Mouse (Mus musculus) adipocyte (in vitro differentiated cells): ENCODE measurements at regions not wholly inside any gene's neighbourhood (a gene's known extent, or its start where the extent isn't known, plus 50 kb on each side); places are given as distances from the start of the nearest gene placed in this dataset.
A peak's percentile ranks its signal among the peaks of the same experiment; 100 is the strongest.

Experiments
- DNase-seq: peaks from one replicate; pipeline ENCODE4 v3.0.0-alpha.2; 2016; ENCODE audit warnings: low spot score

- no peak for DNase-seq
These were observed 210.4 kb downstream of the Enc1 start for GRCm38 (mm10) chr13:97451276-97451675.

GRCm38 (mm10) chr13:97448123-97448522 is 207.2 kb downstream of the Enc1 start:
- no peak for DNase-seq

- peak; percentile 81 for DNase-seq
These were observed 203.0 kb downstream of the Enc1 start for GRCm38 (mm10) chr13:97443731-97444428.

GRCm38 (mm10) chr13:97442806-97443205 is 201.9 kb downstream of the Enc1 start:
- no peak for DNase-seq

DNA sequence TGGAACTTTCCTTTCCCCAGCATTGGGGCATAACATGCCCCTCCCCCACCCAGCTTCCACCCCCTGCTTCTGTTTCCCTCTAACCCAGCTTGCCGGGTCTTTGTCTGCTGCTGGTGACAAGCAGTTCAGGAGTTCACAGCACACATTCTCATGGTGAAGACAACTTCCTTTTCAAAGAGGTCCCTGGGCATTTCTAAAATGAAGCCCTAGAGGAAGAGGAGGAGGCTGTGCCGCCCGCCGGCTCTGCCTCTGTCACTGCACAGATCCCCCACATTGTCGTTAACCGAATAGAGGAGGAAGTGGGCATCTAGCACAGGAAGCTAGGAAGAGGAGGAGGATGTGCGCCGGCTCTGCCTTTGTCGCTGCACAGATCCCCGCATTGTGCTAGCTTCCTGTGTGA is 201.4 kb downstream of the Enc1 start:
- DNase-seq: no peak

DNA sequence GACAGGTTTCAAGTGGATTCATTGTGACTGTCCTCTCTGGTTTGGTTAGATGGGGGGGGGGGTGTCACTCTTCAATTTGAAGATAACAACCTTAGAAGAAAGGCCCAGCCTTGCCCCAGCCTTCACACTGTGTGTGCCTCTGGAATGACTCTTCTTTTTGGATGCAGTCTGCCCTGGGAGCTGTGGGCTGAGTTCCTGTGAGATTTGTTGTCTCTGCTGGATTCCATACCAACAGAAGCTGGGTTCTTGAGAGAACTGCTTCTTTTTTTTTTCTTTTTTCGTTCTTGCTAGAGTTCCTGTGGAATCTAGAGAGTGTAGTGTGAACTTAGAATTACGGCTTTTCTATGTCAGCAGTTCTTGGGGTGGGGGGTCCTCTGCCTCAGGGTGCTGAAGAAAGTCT is 200.9 kb downstream of the Enc1 start:
- DNase-seq: no peak

GRCm38 (mm10) chr13:97439216-97439979 is 198.5 kb downstream of the Enc1 start:
- no peak for DNase-seq

- no peak for DNase-seq
These were observed 197.8 kb downstream of the Enc1 start for GRCm38 (mm10) chr13:97438692-97439091.

- DNase-seq: no peak
These were observed 197.4 kb downstream of the Enc1 start for GRCm38 (mm10) chr13:97438277-97438676.

- DNase-seq: no peak
These were observed 195.9 kb downstream of the Enc1 start for GRCm38 (mm10) chr13:97436719-97437350.

GRCm38 (mm10) chr13:97435865-97436718 is 195.2 kb downstream of the Enc1 start:
- no peak for DNase-seq

GRCm38 (mm10) chr13:97434961-97435864 is 194.3 kb downstream of the Enc1 start:
- no peak for DNase-seq

- DNase-seq: no peak
These were observed 193.3 kb downstream of the Enc1 start for GRCm38 (mm10) chr13:97434167-97434566.

- no peak for DNase-seq
These were observed 191.7 kb downstream of the Enc1 start for GRCm38 (mm10) chr13:97432627-97433026.

- no peak for DNase-seq
These were observed 190.0 kb downstream of the Enc1 start for GRCm38 (mm10) chr13:97430885-97431284.

- DNase-seq: no peak
These were observed 187.3 kb downstream of the Enc1 start for GRCm38 (mm10) chr13:97428163-97428562.

- DNase-seq: no peak
These were observed 186.6 kb downstream of the Enc1 start for GRCm38 (mm10) chr13:97427537-97427936.

DNA sequence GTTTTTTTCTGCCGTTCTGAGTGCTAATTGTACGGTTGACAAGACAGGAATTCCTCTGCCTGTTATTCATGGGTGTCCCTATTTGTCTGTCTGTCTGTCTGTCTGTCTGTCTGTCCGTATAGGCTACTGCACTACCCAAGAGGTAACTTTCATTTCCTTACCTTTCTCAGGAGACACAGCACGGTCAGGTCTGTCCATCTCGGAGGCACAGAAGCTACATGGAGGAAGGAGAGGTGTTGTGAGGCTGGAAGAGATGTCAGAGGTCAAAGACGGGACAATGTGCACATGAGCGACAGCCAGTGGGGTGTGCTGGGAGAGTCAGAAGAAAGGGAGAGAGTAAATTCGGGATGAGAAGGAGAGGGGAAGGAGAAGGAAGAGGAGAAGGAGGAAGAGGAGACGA is 184.8 kb downstream of the Enc1 start:
- no peak for DNase-seq

DNA sequence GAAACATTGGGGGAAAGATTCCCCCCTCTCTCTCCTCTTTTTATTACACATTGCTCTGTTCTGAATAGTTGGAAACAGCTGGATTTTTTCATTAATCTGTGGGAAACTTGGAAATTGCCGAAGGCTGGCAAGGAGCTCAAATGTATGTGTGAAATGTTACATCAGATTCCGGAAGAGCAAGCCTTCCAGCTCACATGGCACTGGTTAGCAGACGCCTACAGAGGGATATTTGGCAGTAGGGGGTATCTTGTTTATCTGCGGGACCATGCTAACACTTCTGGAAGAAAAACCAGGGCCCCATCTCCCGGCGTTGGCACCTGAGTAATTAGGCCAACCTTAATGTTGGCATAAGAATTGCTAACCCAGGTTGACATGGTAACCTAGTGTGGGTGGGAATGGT is 183.0 kb downstream of the Enc1 start:
- peak; percentile 47 for DNase-seq

DNA sequence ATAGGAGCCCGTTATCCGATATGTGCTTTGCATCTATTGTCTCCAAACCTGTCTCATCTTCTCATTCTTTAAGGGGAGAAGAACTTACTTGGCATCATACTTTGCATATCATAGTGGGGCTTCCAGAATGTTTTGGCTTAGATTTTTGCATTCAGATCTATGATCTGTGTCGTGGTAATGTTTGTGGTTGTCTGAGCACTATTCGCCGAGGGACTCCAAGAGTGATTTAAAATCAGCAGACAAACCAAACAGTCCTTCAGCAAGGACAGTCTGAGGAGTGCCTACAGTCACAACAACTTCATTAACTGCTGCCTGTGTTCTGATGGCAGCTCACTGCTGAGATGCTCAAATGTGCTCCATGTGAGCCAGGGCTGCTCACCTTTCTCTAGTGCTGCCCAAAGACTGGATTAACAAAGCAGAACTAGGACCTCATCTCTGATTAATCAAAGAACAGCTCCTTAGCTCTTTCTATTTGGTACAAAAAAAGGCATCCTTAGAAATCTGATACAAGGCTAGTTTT is 182.5 kb downstream of the Enc1 start:
- DNase-seq: no peak

GRCm38 (mm10) chr13:97422897-97423296 is 182.0 kb downstream of the Enc1 start:
- DNase-seq: no peak
